Mouse (Mus musculus) hindbrain, embryonic 16.5 days (tissue): ENCODE measurements around the gene Crhbp. TPM values are rescaled to one million over a fixed set of nuclear protein-coding genes. Genes with fewer than 3 reads are reported as not detected.
A peak's percentile ranks its signal among the peaks of the same experiment; 100 is the strongest.

ENCODE experiments used
- ATAC-seq: fragments of 200-750 bp; cut with Nextera tagmentation; 2 replicates; pipeline ENCODE4 v1.8.0; 2017; ENCODE audit warnings: moderate TSS enrichment, moderate library complexity
- H3K27ac ChIP-seq: fragments of 300-500 bp; sonication (generic); 2 replicates; pipeline ENCODE4 v1.5.1; 2014; ENCODE audit warnings: low read depth, mild to moderate bottlenecking, control low read depth, low read length, moderate library complexity
- H3K27me3 ChIP-seq: fragments of 300-500 bp; sonication (generic); replicated peaks from 2 replicates; pipeline ENCODE4 v1.6.1; 2014; ENCODE audit warnings: low read length; ENCODE audit not compliant: control insufficient read depth, insufficient read depth
- H3K36me3 ChIP-seq: fragments of 300-500 bp; sonication (generic); 2 replicates; pipeline ENCODE4 v1.6.1; 2014; ENCODE audit warnings: mild to moderate bottlenecking, low read length, moderate library complexity, mixed read lengths; ENCODE audit not compliant: control insufficient read depth, insufficient read depth
- H3K4me1 ChIP-seq: fragments of 300-500 bp; sonication (generic); 2 replicates; pipeline ENCODE4 v1.6.1; 2014; ENCODE audit warnings: low read depth, low read length; ENCODE audit not compliant: control insufficient read depth, insufficient read depth
- H3K4me2 ChIP-seq: fragments of 300-500 bp; sonication (generic); 2 replicates; pipeline ENCODE4 v1.6.1; 2014; ENCODE audit warnings: mild to moderate bottlenecking, low read length, control low read depth, moderate library complexity
- H3K4me3 ChIP-seq: fragments of 300-500 bp; sonication (generic); 2 replicates; pipeline ENCODE4 v1.5.1; 2014; ENCODE audit warnings: mild to moderate bottlenecking, low read length, control low read depth, moderate library complexity
- H3K9ac ChIP-seq: fragments of 300-500 bp; sonication (generic); 2 replicates; pipeline ENCODE4 v1.6.1; 2014; ENCODE audit warnings: low read depth, mild to moderate bottlenecking, control low read depth, low read length, moderate library complexity
- H3K9me3 ChIP-seq: fragments of 300-500 bp; sonication (generic); 2 replicates; pipeline ENCODE4 v1.6.1; 2014; ENCODE audit warnings: mild to moderate bottlenecking, low read length, moderate library complexity; ENCODE audit not compliant: control insufficient read depth
- WGBS: fragments of 180-500 bp; shearing (Covaris S2); extraction: QIAGEN DNeasy Blood & Tissue Kit; methylation state at CpG from one replicate; pipeline ENCODE4 v1.1.7; 2014; 5-methylcytosine and 5-hydroxymethylcytosine counted together
- polyA plus RNA-seq: library from polyadenylated mRNA; unstranded; fragments of >200 nt; fragmentation: Nextera tagmentation; extraction: Ambion mirVana; gene quantifications from 2 replicates; pipeline ENCODE4 v1.2.1, GENCODE M21; 2015

Crhbp gene
- polyA plus RNA-seq: 8.2 and 11.7 TPM in 2 replicates

DNA sequence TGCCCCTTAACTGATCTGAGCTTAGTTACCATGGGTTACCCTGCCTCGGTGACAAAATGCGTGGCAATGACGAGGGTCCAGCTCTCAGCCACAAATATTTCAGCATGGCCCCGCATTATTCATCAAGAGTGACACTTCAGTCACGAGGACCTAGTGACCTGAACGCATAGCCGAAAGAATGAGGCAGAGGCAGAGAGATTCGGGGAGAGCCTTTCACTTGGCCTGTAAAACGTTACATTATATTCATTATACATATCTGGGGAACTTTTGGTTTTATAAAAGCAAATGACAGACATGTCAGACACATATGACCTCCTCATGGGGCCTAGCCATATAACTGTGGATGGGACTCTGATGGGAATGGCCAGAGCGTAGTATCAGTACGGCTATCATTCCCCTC is at the start of gene Crhbp:
TSS of gene Crhbp (minus strand) at position 101 of the 400 bp plus-strand sequence.
- Histone ChIP-seq H3K4me3 (peak within 1 kb of the TSS; percentile 51), H3K4me1 (peaks cover 11% of the 10 kb centered on the region), H3K9ac (peak within 1 kb of the TSS; percentile 63), H3K4me2 (peak within 1 kb of the TSS; percentile 96), H3K27ac (no peak within 1 kb of the TSS), H3K9me3 (no peaks in the 10 kb centered on the region), H3K36me3 (no peaks in the 10 kb centered on the region), H3K27me3 (peaks cover 14% of the 10 kb centered on the region)
- no peak for ATAC-seq
- 42% methylated on average over 11 of the region's 11 CpGs for WGBS

DNA sequence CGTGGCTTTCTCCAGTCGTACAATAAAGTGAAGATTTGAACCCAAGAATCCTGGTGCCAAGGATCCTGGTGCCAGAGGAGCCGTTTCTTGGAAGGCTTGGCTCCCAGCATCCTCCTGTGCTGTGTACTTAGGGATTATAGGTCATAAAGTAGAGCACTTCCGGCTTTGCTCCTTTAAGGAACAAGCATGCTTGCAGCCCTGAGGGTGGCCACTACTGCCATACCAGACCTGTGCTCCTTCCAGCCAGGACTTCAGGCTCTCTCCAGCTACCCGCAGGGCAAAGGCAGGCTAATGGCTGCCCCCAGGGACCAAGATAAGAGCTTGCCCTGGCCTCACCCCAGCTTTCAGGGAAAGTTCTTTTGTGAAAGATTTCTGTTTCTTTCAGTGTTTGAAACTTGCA is 48.6 kb upstream of the Crhbp start:
- no peaks in the 10 kb centered on the region for H3K9me3 ChIP-seq
- no peaks in the 10 kb centered on the region for H3K4me1 ChIP-seq
- H3K27me3 ChIP-seq: no peaks in the 10 kb centered on the region
- H3K27ac ChIP-seq: no peak overlapping the region
- ATAC-seq: no peak
- 71% methylated on average over 5 of the region's 5 CpGs for WGBS
- no peaks in the 10 kb centered on the region for H3K36me3 ChIP-seq
- no peak overlapping the region for H3K4me3 ChIP-seq
- H3K9ac ChIP-seq: no peak overlapping the region
- H3K4me2 ChIP-seq: no peak overlapping the region

DNA sequence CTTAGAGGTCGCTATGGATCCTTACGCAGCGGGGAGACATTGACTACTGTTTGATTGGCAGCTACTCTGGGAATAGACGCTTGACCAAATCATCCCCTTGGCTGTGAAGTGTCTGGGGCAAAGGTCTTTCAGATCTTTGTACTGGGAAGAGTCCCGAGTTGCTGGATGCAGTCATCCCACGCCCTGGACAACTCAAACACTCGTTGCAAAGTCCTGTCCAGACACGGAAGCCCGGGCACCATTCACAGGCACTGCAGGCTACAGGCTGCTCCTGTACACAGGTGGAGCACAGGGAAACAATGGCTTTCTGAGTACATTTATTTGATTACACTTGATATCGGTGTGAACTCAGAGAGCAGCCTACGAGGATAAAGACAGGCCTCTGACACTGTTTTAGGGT is 46.6 kb upstream of the Crhbp start:
- no peak overlapping the region for H3K4me3 ChIP-seq
- H3K27ac ChIP-seq: no peak overlapping the region
- H3K9ac ChIP-seq: no peak overlapping the region
- H3K4me2 ChIP-seq: no peak overlapping the region
- H3K4me1 ChIP-seq: no peaks in the 10 kb centered on the region
- 64% methylated on average over 11 of the region's 11 CpGs for WGBS
- H3K36me3 ChIP-seq: no peaks in the 10 kb centered on the region
- H3K9me3 ChIP-seq: no peaks in the 10 kb centered on the region
- ATAC-seq: no peak
- no peaks in the 10 kb centered on the region for H3K27me3 ChIP-seq

DNA sequence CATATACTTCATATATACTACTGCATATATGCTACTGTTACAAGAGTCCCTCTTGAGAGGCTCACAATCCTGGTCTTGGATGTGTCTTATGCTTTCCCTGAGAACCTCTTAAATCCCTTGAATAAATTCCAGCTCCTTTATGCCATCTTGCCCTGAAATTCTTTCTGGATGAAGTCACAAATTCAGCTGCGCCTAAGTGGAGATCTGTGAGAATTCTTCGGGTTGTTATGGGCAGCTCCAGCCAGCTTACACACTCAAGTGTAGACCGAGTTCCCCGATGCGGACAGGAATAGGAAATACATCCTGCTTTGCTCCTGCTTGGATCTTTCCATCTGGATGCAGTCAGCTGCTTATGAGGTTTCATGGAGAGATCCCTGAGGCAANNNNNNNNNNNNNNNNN is 39.9 kb upstream of the Crhbp start:
- Histone ChIP-seq H3K27me3 (no peaks in the 10 kb centered on the region), H3K9ac (no peak overlapping the region), H3K9me3 (no peaks in the 10 kb centered on the region), H3K4me2 (no peak overlapping the region), H3K4me1 (no peaks in the 10 kb centered on the region), H3K4me3 (no peak overlapping the region), H3K36me3 (no peaks in the 10 kb centered on the region), H3K27ac (no peak overlapping the region)
- WGBS: 44% methylated on average over 5 of the region's 5 CpGs
- ATAC-seq: no peak

DNA sequence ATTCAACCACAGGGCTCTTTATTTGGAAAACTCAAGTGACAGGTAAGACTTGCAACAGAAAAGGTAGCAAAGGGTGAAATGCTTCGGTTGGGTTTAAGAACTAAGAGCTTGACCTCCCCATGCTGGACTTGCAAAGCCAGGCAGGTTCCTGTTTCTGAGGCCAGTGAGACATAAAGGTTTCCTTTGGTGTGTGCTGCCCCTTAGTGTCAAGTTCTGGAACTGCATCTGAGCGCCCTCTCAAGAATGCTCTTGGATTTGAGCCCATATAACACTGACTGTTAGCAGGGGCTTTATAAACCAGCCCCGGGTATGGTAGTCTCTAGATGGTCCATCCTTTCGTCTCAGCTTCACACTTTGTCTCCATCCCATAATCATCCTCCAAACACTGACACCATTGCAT is 36.7 kb upstream of the Crhbp start:
- no peak overlapping the region for H3K4me3 ChIP-seq
- no peaks in the 10 kb centered on the region for H3K9me3 ChIP-seq
- ATAC-seq: peak; percentile 84
- H3K4me2 ChIP-seq: no peak overlapping the region
- no peaks in the 10 kb centered on the region for H3K36me3 ChIP-seq
- no peaks in the 10 kb centered on the region for H3K4me1 ChIP-seq
- 14% methylated on average over 4 of the region's 4 CpGs for WGBS
- H3K9ac ChIP-seq: no peak overlapping the region
- no peak overlapping the region for H3K27ac ChIP-seq
- no peaks in the 10 kb centered on the region for H3K27me3 ChIP-seq

DNA sequence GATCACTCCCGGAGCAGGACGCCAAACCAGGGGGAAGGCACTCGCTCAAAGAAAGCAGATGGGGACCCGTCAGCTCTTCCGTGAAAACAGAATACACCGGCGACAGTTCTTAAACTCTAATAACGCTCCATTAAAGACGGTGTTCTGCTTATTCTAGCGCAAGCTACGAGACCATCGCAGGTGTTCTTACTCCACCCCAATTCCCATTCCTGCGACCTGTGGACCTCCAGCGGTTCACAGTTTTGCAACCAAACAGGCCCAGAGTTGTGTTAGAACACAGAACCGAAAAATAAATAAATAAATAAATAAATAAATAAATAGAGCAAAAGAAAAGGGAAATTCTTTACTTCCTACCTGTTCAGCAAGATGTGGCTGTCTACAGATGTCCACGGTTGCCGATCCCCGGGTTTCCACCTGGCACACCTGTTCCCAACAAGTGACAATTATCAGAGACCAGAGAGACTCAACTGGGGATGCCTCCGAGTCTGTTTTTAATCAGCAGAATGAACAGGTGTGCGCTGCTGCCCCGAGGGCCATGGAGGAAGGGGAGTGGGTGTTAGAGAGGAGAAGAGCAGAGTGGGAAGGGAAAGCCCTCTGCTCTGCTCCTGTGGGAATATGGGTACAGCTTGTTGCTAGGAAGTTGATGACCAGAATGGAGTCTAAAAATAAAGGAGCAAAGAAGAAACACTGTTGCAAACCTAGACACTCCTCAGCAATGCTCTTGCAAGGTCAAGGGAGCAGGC is 34.1 kb upstream of the Crhbp start, which contains the start of gene S100z:
TSS of gene S100z (minus strand) at position 51 of the 743 bp plus-strand sequence.
- Histone ChIP-seq H3K36me3 (no peaks in the 10 kb centered on the region), H3K9ac (no peak within 1 kb of the TSS), H3K4me2 (no peak within 1 kb of the TSS), H3K4me3 (no peak within 1 kb of the TSS), H3K27me3 (no peaks in the 10 kb centered on the region), H3K4me1 (no peaks in the 10 kb centered on the region), H3K27ac (no peak within 1 kb of the TSS), H3K9me3 (no peaks in the 10 kb centered on the region)
- 91% methylated on average over 21 of the region's 21 CpGs for WGBS
- no peak for ATAC-seq

DNA sequence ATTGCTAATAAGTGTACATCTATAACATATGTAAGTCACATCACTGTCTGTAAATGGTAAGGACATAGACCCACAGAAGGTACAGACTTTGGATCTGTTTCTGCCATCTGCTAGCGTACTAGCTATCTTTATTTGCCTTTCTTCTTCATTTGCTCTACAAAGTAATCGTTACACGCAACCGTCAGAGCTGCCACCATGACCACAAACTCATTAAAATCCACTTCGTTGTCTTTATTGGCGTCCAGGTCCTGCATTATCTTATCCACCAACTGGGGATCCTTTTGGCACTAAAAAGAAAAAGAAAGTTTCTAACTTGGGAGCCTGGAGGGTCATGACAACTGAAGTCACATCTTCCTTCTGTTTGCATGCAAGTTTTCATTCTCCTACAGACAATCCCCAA is 32.4 kb upstream of the Crhbp start:
- Histone ChIP-seq H3K4me1 (no peaks in the 10 kb centered on the region), H3K9ac (no peak overlapping the region), H3K27me3 (no peaks in the 10 kb centered on the region), H3K27ac (no peak overlapping the region), H3K4me2 (no peak overlapping the region), H3K36me3 (no peaks in the 10 kb centered on the region), H3K4me3 (no peak overlapping the region), H3K9me3 (no peaks in the 10 kb centered on the region)
- 77% methylated on average over 6 of the region's 6 CpGs for WGBS
- ATAC-seq: no peak

DNA sequence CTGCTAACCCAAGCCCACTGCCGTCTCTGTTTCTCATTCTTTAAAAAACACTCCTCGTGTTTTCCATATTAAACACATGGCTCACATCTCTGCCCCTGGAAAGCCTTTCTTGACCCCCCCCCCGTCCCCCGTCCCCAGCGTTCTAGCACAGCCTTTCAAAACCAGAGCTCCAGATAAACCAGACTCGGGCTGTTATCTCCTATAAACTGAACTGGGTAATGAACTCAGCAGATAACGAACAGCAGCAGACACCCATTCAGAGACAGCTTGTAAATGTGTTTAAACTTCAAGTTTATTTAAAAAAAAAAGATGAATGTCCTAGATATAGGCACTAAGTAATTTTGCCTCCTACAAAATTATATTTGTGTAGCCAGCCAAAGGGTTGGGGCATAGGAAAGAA is 30.4 kb upstream of the Crhbp start:
- Histone ChIP-seq H3K27ac (no peak overlapping the region), H3K4me3 (no peak overlapping the region), H3K36me3 (no peaks in the 10 kb centered on the region), H3K4me1 (no peaks in the 10 kb centered on the region), H3K4me2 (no peak overlapping the region), H3K27me3 (no peaks in the 10 kb centered on the region), H3K9me3 (no peaks in the 10 kb centered on the region), H3K9ac (no peak overlapping the region)
- ATAC-seq: no peak
- 75% methylated on average over 7 of the region's 7 CpGs for WGBS

DNA sequence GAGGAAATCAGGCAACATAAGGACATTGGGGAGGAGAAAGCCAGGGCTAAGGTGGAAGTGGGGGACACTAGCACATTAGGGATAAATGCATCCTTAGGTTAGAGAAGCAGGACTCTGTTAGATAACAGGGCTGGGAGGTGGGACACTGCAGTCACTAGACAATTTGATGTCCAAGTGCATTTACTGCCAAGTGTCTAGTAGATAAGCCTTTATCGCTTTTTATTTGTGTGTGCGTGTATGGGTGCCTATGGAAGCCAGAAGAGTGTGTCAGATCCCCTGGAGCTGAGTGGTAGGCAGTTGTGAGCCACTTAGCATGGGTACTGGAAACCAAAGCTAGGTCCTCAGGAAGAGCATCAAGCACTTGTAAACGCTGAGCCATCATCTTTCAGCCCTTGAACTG is 29.6 kb upstream of the Crhbp start:
- no peaks in the 10 kb centered on the region for H3K27me3 ChIP-seq
- H3K27ac ChIP-seq: no peak overlapping the region
- no peaks in the 10 kb centered on the region for H3K9me3 ChIP-seq
- H3K9ac ChIP-seq: no peak overlapping the region
- no peak overlapping the region for H3K4me3 ChIP-seq
- WGBS: 88% methylated on average over 3 of the region's 3 CpGs
- no peaks in the 10 kb centered on the region for H3K36me3 ChIP-seq
- H3K4me2 ChIP-seq: no peak overlapping the region
- no peaks in the 10 kb centered on the region for H3K4me1 ChIP-seq
- ATAC-seq: no peak
